ENCODE assay signal across 16 mouse cellular contexts in the genomic region with DNA sequence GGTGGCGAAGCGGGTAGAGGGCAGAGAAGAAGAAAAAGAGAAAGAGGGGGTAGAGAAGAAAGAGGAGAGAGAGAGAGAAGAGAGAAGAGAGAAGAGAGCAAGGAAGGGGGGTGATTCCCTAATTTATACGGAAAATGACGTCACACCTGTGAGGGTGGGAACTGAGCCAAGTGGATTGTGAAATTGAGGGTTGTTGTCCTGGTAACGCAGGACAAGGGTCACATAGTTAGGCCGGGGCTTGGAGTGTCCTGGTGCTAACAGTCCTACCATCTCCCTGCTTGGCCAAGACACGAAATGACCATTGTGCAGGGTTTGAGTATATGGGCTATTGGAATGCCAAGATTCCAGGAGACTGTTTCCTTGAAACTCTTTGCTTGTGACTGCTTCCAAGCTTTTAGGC. TPM values are rescaled to one million over a fixed set of nuclear protein-coding genes. Genes with fewer than 3 reads are reported as not detected.
DNase-seq lines count a peak whose midpoint lies in the region; ATAC-seq and TF ChIP-seq lines count a peak whose summit lies in the region.
"Had no signal": no experiment of that assay in that cellular context is flagged by ENCODE, and none has a peak within 500 bp of the region (broad histone marks: within the 10 kb centered on the region; RNA-seq: fewer than 3 reads in every experiment).

No protein-coding gene starts in this region.

- H3K36me3 ChIP-seq in intestine, postnatal 0 days (ENCODE audit: control insufficient read depth, insufficient read depth): peaks cover 6% of the 10 kb centered on the region; the same call in 1 of the 2 replicates
- peaks cover 18% of the 10 kb centered on the region for H3K36me3 ChIP-seq in liver, adult 2 months (ENCODE audit: control insufficient read depth, insufficient read depth, low read length)
- H3K36me3 ChIP-seq in small intestine, adult 2 months (ENCODE audit: control insufficient read depth, insufficient read depth, low read length): peaks cover 21% of the 10 kb centered on the region

- ATAC-seq in intestine, postnatal 0 days: 0 out of 2 replicates have a peak, but pooled peaks have one; percentile 21
- ATAC-seq: hindbrain, postnatal 0 days had no signal

- no peaks in the 10 kb centered on the region for H3K4me1 ChIP-seq in intestine, postnatal 0 days (replicated peaks; ENCODE audit: control insufficient read depth, insufficient read depth, low read length)
- peaks cover 24% of the 10 kb centered on the region for H3K4me1 ChIP-seq in liver, adult 2 months (ENCODE audit: control insufficient read depth, insufficient read depth, low read length)
- peaks cover 15% of the 10 kb centered on the region for H3K4me1 ChIP-seq in small intestine, adult 2 months (ENCODE audit: control insufficient read depth, insufficient read depth, insufficient read length, low read length)
- H3K4me1 ChIP-seq: forebrain, embryonic 10.5 days; heart, embryonic 13.5 days had no signal

- H3K79me2 ChIP-seq in liver, adult 2 months (ENCODE audit: control insufficient read depth, insufficient read depth, low read length): peaks cover 7% of the 10 kb centered on the region; the same call in 1 of the 2 replicates

- peak; percentile 82 for DNase-seq in kidney, adult 9 months
- DNase-seq in liver, adult 2 months (ENCODE audit: extremely low read depth, low read depth, low spot score): peak; percentile 92
- DNase-seq in layer of hippocampus, postnatal 14 days (ENCODE audit: low spot score in 2 of 2): no peak
- DNase-seq in embryo, embryonic 10 days (ENCODE audit: low spot score): no peak
- DNase-seq in lung, postnatal 14 days: no peak
- DNase-seq: cerebellum, adult 9-11 months; gastrocnemius, postnatal 10 days; lung, adult 2 months; midbrain, embryonic 14.5 days; retina, postnatal 1 day had no signal

- TF ChIP-seq POLR2A in liver, adult 2 months (IDR thresholded peaks at IDR 0.05; ENCODE audit: extremely low read depth, insufficient read depth, low read length): no peak
- TF ChIP-seq POLR2A in small intestine, adult 2 months (IDR thresholded peaks at IDR 0.05; ENCODE audit: low read depth, low read length): no peak

- H3K27me3 ChIP-seq in intestine, postnatal 0 days (replicated peaks; ENCODE audit: control insufficient read depth, insufficient read depth, low read length): no peaks in the 10 kb centered on the region
- no peaks in the 10 kb centered on the region for H3K27me3 ChIP-seq in liver, adult 2 months (ENCODE audit: control insufficient read depth, insufficient read depth, low read length)
- H3K27me3 ChIP-seq in small intestine, adult 2 months (ENCODE audit: control insufficient read depth, insufficient read depth, low read length): no peaks in the 10 kb centered on the region
- H3K27me3 ChIP-seq: heart, embryonic 13.5 days had no signal

- no peak for TF ChIP-seq CTCF in intestine, postnatal 0 days (IDR thresholded peaks at IDR 0.05; ENCODE audit: low read depth)
- no peak for TF ChIP-seq CTCF in liver, adult 2 months (IDR thresholded peaks at IDR 0.05; ENCODE audit: low read depth, low read length)
- TF ChIP-seq CTCF in small intestine, adult 2 months (IDR thresholded peaks at IDR 0.05; ENCODE audit: extremely low read depth, insufficient read length, insufficient replicate concordance, low read depth, low read length): no peak

- H3K9ac ChIP-seq in intestine, postnatal 0 days (ENCODE audit: low read depth, low read length): no peak overlapping the region
- no peak overlapping the region for H3K9ac ChIP-seq in liver, adult 2 months (ENCODE audit: low read depth, low read length)
- H3K9ac ChIP-seq: heart, embryonic 13.5 days had no signal

- no peaks in the 10 kb centered on the region for H3K9me3 ChIP-seq in intestine, postnatal 0 days (ENCODE audit: control insufficient read depth)
- H3K9me3 ChIP-seq: forebrain, embryonic 10.5 days; heart, embryonic 13.5 days had no signal

- H3K27ac ChIP-seq in intestine, postnatal 0 days (ENCODE audit: low read depth, low read length): peak overlapping the region; percentile 68
- H3K27ac ChIP-seq in liver, adult 2 months (replicated peaks; ENCODE audit: insufficient read depth, low read depth, low read length): peak overlapping the region; percentile 88
- H3K27ac ChIP-seq in small intestine, adult 2 months (ENCODE audit: insufficient read depth, low read depth, low read length): peak overlapping the region; percentile 69
- H3K27ac ChIP-seq: forebrain, embryonic 10.5 days; heart, embryonic 13.5 days; hindbrain, postnatal 0 days had no signal

- no peak overlapping the region for H3K4me2 ChIP-seq in intestine, postnatal 0 days (replicated peaks; ENCODE audit: low read depth)
- H3K4me2 ChIP-seq: heart, embryonic 13.5 days had no signal

- 51% methylated on average over 7 of the region's 7 CpGs for whole genome bisulfite sequencing in intestine, postnatal 0 days
- 41% methylated on average over 7 of the region's 7 CpGs for WGBS in liver, adult 2 months
- 50% methylated on average over 7 of the region's 7 CpGs for WGBS in small intestine, adult 2 months

- no peak overlapping the region for H3K4me3 ChIP-seq in intestine, postnatal 0 days (ENCODE audit: low read depth, low read length)
- H3K4me3 ChIP-seq in liver, adult 2 months (ENCODE audit: insufficient read depth, low read depth, low read length): no peak overlapping the region
- no peak overlapping the region for H3K4me3 ChIP-seq in small intestine, adult 2 months (ENCODE audit: low read depth, low read length)
- H3K4me3 ChIP-seq: forebrain, embryonic 10.5 days; heart, embryonic 13.5 days; myocyte had no signal

RNA-seq across cellular contexts. Expression of a gene that starts 12.7 kb away (rescaled TPM):
- polyA plus RNA-seq in intestine, postnatal 0 days (2015; fragmentation: Nextera tagmentation; extraction: Ambion mirVana): 3.4 and 4.2 TPM in 2 replicates
- 14.7 and 19.0 TPM in 2 replicates for total RNA-seq in liver, adult 2 months (2014; rRNA removed)
- 34.9 and 35.2 TPM in 2 replicates for polyA plus RNA-seq in liver, adult 2 months (2012; rRNA removed)
- polyA plus RNA-seq in small intestine, adult 2 months (2012; rRNA removed): 6.7 and 15.9 TPM in 2 replicates
- total RNA-seq in layer of hippocampus, postnatal 14 days (2021): 10 to 100 TPM; 26.8 to 31.2 TPM

RNA-seq across cellular contexts. Expression of a gene that starts 35.7 kb away (rescaled TPM):
- 4.8 and 5.0 TPM in 2 replicates for polyA plus RNA-seq in intestine, postnatal 0 days (2015; fragmentation: Nextera tagmentation; extraction: Ambion mirVana)
- 10.8 and 12.2 TPM in 2 replicates for total RNA-seq in liver, adult 2 months (2014; rRNA removed)
- polyA plus RNA-seq in liver, adult 2 months (2012; rRNA removed): 0.90 and 1.5 TPM in 2 replicates
- 0.56 and 0.74 TPM in 2 replicates for polyA plus RNA-seq in small intestine, adult 2 months (2012; rRNA removed)
- 10 to 100 TPM; 24.7 to 25.0 TPM for total RNA-seq in layer of hippocampus, postnatal 14 days (2021)

Comparison
In these comparisons a context has a peak if more than half of its experiments do, and no peak if none do; other contexts are left out.
1. DNase-seq: peak in kidney, adult 9 months (single experiment) and liver, adult 2 months (single experiment); none in layer of hippocampus, postnatal 14 days (0 of 2), embryo, embryonic 10 days (single experiment) and lung, postnatal 14 days (single experiment).
2. Peak in every context shown above with its lines, with median percentiles within 50 percentile points of each other: H3K27ac ChIP-seq.